Mouse (Mus musculus) heart, embryonic 15.5 days (tissue): ENCODE data around the gene Ppp1r12c. TPM values are rescaled to one million over a fixed set of nuclear protein-coding genes. Genes with fewer than 3 reads are reported as not detected.
A peak's percentile ranks its signal among the peaks of the same experiment; 100 is the strongest.

Experiments
- ATAC-seq: fragments of 200-750 bp; cut with Nextera tagmentation; replicated peaks from 2 replicates; pipeline ENCODE4 v1.8.0; 2017; ENCODE audit warnings: low read depth, moderate TSS enrichment; ENCODE audit not compliant: insufficient number of reproducible peaks, insufficient read depth, low FRiP score
- H3K27ac ChIP-seq: fragments of 300-500 bp; sonication (generic); 2 replicates; pipeline ENCODE4 v1.5.1; 2015; ENCODE audit warnings: mild to moderate bottlenecking, inconsistent platforms
- H3K27me3 ChIP-seq: fragments of 300-500 bp; sonication (generic); 2 replicates; pipeline ENCODE4 v1.6.1; 2015; ENCODE audit warnings: inconsistent platforms
- H3K36me3 ChIP-seq: fragments of 300-500 bp; sonication (generic); 2 replicates; pipeline ENCODE4 v1.6.1; 2015; ENCODE audit warnings: mild to moderate bottlenecking, inconsistent platforms
- H3K4me1 ChIP-seq: fragments of 300-500 bp; sonication (generic); replicated peaks from 2 replicates; pipeline ENCODE4 v1.6.1; 2015; ENCODE audit warnings: inconsistent platforms
- H3K4me2 ChIP-seq: fragments of 300-500 bp; sonication (generic); 2 replicates; pipeline ENCODE4 v1.6.1; 2015; ENCODE audit warnings: inconsistent platforms, mild to moderate bottlenecking, moderate library complexity
- H3K4me3 ChIP-seq: fragments of 300-500 bp; sonication (generic); 2 replicates; pipeline ENCODE4 v1.5.1; 2015; ENCODE audit warnings: mild to moderate bottlenecking, inconsistent platforms
- H3K9ac ChIP-seq: fragments of 300-500 bp; sonication (generic); 2 replicates; pipeline ENCODE4 v1.6.1; 2015; ENCODE audit warnings: mild to moderate bottlenecking, inconsistent platforms
- H3K9me3 ChIP-seq: fragments of 300-500 bp; sonication (generic); replicated peaks from 2 replicates; pipeline ENCODE4 v1.6.1; 2016; ENCODE audit warnings: inconsistent platforms
- WGBS: fragments of 180-500 bp; shearing (Covaris S2); methylation state at CpG from one replicate; pipeline ENCODE4 v1.1.7; 2015; ENCODE audit warnings: mixed read lengths; 5-methylcytosine and 5-hydroxymethylcytosine counted together
- microRNA-seq: library from miRNA; unstranded; fragments of <30 nt; microRNA quantifications from one replicate; pipeline ENCODE4, GENCODE M21; 2016
- polyA plus RNA-seq: library from polyadenylated mRNA; unstranded; fragments of >200 nt; fragmentation: Nextera tagmentation; extraction: Ambion mirVana; gene quantifications from 2 replicates; pipeline ENCODE4 v1.2.1, GENCODE M21; 2015

Gene Ppp1r12c
- polyA plus RNA-seq, 1 experiment from 2014 or later, result 32.5 TPM

GRCm38 (mm10) chr7:4449211-4449610, 52.3 kb downstream of the Ppp1r12c start:
- Histone ChIP-seq H3K9me3 (no peaks in the 10 kb centered on the region), H3K4me2 (no peak overlapping the region), H3K4me1 (peaks cover 4% of the 10 kb centered on the region), H3K36me3 (no peaks in the 10 kb centered on the region; the same call in 1 of the 2 replicates), H3K27ac (no peak overlapping the region), H3K27me3 (no peaks in the 10 kb centered on the region), H3K4me3 (no peak overlapping the region), H3K9ac (no peak overlapping the region)
- ATAC-seq, result no peak
- 7% methylated on average over 2 of the region's 2 CpGs for WGBS

- Histone ChIP-seq H3K4me2 (no peak overlapping the region), H3K9me3 (no peaks in the 10 kb centered on the region), H3K9ac (no peak overlapping the region), H3K36me3 (peaks cover 8% of the 10 kb centered on the region), H3K27ac (no peak overlapping the region), H3K4me3 (no peak overlapping the region), H3K27me3 (no peaks in the 10 kb centered on the region), H3K4me1 (peaks cover 4% of the 10 kb centered on the region)
- ATAC-seq, result no peak
- 85% methylated on average over 3 of the region's 3 CpGs for WGBS
These were observed 53.0 kb downstream of the Ppp1r12c start for GRCm38 (mm10) chr7:4448439-4448838.

- H3K9ac ChIP-seq, result no peak overlapping the region
- no peaks in the 10 kb centered on the region for H3K27me3 ChIP-seq
- no peak overlapping the region for H3K27ac ChIP-seq
- 3% methylated on average over 1 of the region's 1 CpGs for WGBS
- H3K9me3 ChIP-seq, result no peaks in the 10 kb centered on the region
- H3K4me3 ChIP-seq, result no peak overlapping the region
- H3K4me1 ChIP-seq, result peaks cover 4% of the 10 kb centered on the region
- no peak for ATAC-seq
- peaks cover 21% of the 10 kb centered on the region for H3K36me3 ChIP-seq
- H3K4me2 ChIP-seq, result no peak overlapping the region
These were observed 54.3 kb downstream of the Ppp1r12c start for GRCm38 (mm10) chr7:4447138-4447537.

DNA sequence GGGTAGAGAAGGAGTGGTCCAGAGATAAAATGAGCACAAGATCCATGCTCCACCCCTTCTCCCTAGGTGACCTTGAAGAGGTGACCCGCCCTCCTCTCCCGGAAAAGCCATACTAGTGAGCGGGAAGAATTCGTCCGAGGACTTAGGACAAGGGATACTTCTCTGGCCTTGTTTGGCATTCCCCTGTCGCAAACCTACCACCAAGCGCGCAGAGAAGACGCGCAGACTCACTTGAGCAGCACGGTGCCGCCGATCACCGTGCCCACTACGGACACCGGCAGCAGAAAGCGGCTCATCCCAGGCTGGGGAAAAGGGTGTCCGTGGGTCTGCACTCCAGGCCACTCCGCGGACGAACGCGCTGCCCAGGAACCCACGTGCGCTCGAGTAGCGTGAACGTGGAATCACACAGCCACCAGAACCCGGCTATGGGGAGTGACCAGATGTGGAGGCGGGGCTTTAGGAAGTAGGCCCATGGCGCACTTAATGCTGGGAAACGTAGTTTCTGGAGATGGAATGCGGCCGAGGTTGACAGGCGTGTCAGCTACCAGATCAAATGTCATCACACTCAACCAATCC, 56.2 kb downstream of the Ppp1r12c start, which contains the start of gene Rdh13:
Rdh13 (minus strand) TSS at position 434 of the 576 bp plus-strand sequence.
- H3K4me1 ChIP-seq, result peaks cover 4% of the 10 kb centered on the region
- H3K27me3 ChIP-seq, result no peaks in the 10 kb centered on the region
- under 1% methylated on average over 35 of the region's 35 CpGs for WGBS
- H3K27ac ChIP-seq, result peak within 1 kb of the TSS; percentile 95
- H3K4me2 ChIP-seq, result peak within 1 kb of the TSS; percentile 73
- H3K4me3 ChIP-seq, result peak within 1 kb of the TSS; percentile 87
- H3K9me3 ChIP-seq, result no peaks in the 10 kb centered on the region
- peak; percentile 93 for ATAC-seq
- H3K36me3 ChIP-seq, result peaks cover 38% of the 10 kb centered on the region
- H3K9ac ChIP-seq, result peak within 1 kb of the TSS; percentile 78

DNA sequence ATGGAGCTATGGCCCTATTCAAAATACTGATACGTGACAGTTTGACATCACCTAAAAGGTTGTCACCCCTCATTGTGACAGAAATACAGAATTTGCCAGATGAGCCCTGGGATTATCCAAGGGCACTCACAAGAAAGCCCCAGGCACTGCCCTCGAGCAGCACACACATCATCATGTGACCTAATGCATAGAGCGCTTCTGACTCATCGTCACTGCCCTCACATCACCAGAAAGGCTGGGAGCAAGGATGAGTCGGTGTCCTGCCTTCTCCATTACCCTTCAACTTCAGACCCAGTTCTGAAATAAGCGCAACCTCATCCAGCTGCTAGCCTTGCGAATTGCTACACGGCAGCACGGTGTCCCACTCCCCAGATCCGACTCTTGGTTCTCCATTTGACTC, 60.9 kb downstream of the Ppp1r12c start:
- H3K4me2 ChIP-seq, result no peak overlapping the region
- no peak overlapping the region for H3K27ac ChIP-seq
- WGBS, result 89% methylated on average over 10 of the region's 10 CpGs
- peaks cover 4% of the 10 kb centered on the region for H3K4me1 ChIP-seq
- no peaks in the 10 kb centered on the region for H3K27me3 ChIP-seq
- ATAC-seq, result no peak
- no peak overlapping the region for H3K9ac ChIP-seq
- H3K4me3 ChIP-seq, result no peak overlapping the region
- no peaks in the 10 kb centered on the region for H3K9me3 ChIP-seq
- H3K36me3 ChIP-seq, result peaks cover 77% of the 10 kb centered on the region

- peaks cover 91% of the 10 kb centered on the region for H3K36me3 ChIP-seq
- H3K27ac ChIP-seq, result no peak overlapping the region
- no peak overlapping the region for H3K4me3 ChIP-seq
- WGBS, result 88% methylated on average over 2 of the region's 2 CpGs
- H3K4me1 ChIP-seq, result no peaks in the 10 kb centered on the region
- no peaks in the 10 kb centered on the region for H3K27me3 ChIP-seq
- no peaks in the 10 kb centered on the region for H3K9me3 ChIP-seq
- H3K9ac ChIP-seq, result no peak overlapping the region
- no peak for ATAC-seq
- H3K4me2 ChIP-seq, result no peak overlapping the region
These were observed 63.8 kb downstream of the Ppp1r12c start for GRCm38 (mm10) chr7:4437721-4438120.

DNA sequence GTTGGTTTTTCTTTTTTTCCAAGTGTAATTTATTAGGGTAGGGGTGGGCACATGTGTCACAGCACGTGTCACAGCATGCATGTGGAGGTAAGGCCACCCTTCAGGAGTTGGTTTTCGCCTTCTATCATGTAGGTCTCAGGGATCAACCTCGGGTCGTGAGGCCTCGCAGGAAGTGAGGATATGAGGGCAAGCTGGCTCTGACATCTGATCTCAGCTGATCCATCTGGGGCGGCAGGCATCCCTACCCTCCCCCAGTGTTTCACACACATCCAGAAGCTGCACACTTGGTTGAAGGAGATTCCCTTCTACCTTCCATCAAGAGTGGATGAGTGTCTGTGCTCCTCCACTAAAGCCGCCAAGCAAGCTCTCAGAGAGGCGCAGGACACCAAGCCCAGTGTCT, 69.5 kb downstream of the Ppp1r12c start:
- WGBS, result 90% methylated on average over 8 of the region's 8 CpGs
- Histone ChIP-seq H3K27ac (no peak overlapping the region), H3K4me3 (no peak overlapping the region), H3K9me3 (no peaks in the 10 kb centered on the region), H3K4me1 (no peaks in the 10 kb centered on the region), H3K4me2 (no peak overlapping the region), H3K9ac (no peak overlapping the region), H3K36me3 (peaks cover 89% of the 10 kb centered on the region), H3K27me3 (no peaks in the 10 kb centered on the region)
- ATAC-seq, result no peak

DNA sequence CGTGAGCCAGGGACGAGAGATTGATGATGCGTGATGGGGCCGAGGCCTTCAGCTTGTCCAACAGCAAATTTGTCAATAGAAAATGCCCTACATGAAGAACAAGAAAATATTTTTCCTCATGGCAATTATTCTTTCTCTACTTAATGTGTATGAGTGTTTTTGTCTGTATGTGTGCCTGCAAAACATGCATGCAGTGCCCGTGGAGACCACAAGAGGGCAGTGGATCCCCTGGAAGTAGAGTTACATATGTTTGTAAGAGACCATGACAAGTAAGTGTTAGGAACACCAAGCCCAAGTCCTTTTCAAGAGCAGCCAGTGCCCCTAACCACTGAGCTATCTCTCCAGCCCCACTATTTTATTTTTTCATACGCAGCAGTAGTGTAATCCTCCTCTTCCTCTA, 69.9 kb downstream of the Ppp1r12c start:
- H3K9ac ChIP-seq, result no peak overlapping the region
- H3K27ac ChIP-seq, result no peak overlapping the region
- H3K4me3 ChIP-seq, result no peak overlapping the region
- ATAC-seq, result no peak
- no peaks in the 10 kb centered on the region for H3K4me1 ChIP-seq
- no peaks in the 10 kb centered on the region for H3K9me3 ChIP-seq
- H3K27me3 ChIP-seq, result no peaks in the 10 kb centered on the region
- H3K4me2 ChIP-seq, result no peak overlapping the region
- H3K36me3 ChIP-seq, result peaks cover 89% of the 10 kb centered on the region
- WGBS, result 77% methylated on average over 6 of the region's 6 CpGs

Small RNA genes within 50 kb of the gene (microRNA-seq; reads per million reads assigned to microRNA genes)
- gene Gm24605, result not detected

Other genes with a start within 250 kb of the Ppp1r12c start
- 0.08 and 0.13 TPM in 2 replicates for gene Ncr1, start 164.0 kb downstream of the Ppp1r12c start, polyA plus RNA-seq
- gene Gp6, start 103.9 kb downstream of the Ppp1r12c start, polyA plus RNA-seq, result 0.18 and 0.48 TPM in 2 replicates
- gene Rdh13, start 56.0 kb downstream of the Ppp1r12c start, polyA plus RNA-seq, result 26.1 and 27.9 TPM in 2 replicates
- gene Eps8l1, start 41.0 kb downstream of the Ppp1r12c start, polyA plus RNA-seq, result 4.8 TPM in 2 replicates
- gene Tnnt1, start 14.7 kb upstream of the Ppp1r12c start, polyA plus RNA-seq, result 255 and 278 TPM in 2 replicates
- gene Tnni3, start 22.5 kb upstream of the Ppp1r12c start, polyA plus RNA-seq, result 2,753 and 3,427 TPM in 2 replicates
- gene Dnaaf3, start 30.8 kb upstream of the Ppp1r12c start, polyA plus RNA-seq, result 0.96 and 1.2 TPM in 2 replicates
- 1.3 and 2.0 TPM in 2 replicates for gene Syt5, start 45.9 kb upstream of the Ppp1r12c start, polyA plus RNA-seq
- gene Ptprh, start 102.4 kb upstream of the Ppp1r12c start, polyA plus RNA-seq, result not detected in 2 replicates
- 1.5 and 1.6 TPM in 2 replicates for gene Tmem86b, start 129.7 kb upstream of the Ppp1r12c start, polyA plus RNA-seq
- 6.2 and 8.2 TPM in 2 replicates for gene Ppp6r1, start 157.3 kb upstream of the Ppp1r12c start, polyA plus RNA-seq
- 71.7 and 81.2 TPM in 2 replicates for gene Hspbp1, start 183.4 kb upstream of the Ppp1r12c start, polyA plus RNA-seq
- gene Brsk1, start 188.9 kb upstream of the Ppp1r12c start, polyA plus RNA-seq, result 0.79 TPM in 2 replicates
- 0.11 TPM in 1 of 2 replicates, not detected in the other for gene Tmem150b, start 223.6 kb upstream of the Ppp1r12c start, polyA plus RNA-seq
- gene Kmt5c, start 238.4 kb upstream of the Ppp1r12c start, polyA plus RNA-seq, result 47.8 and 59.4 TPM in 2 replicates